Mouse (Mus musculus): ENCODE results near the gene Wbp2.
"Not testable (repeated sequence)": the region's sequence is repeated elsewhere in the genome, so short reads cannot be mapped to it uniquely, and the experiment has no call there.

The Wbp2 gene

DNA sequence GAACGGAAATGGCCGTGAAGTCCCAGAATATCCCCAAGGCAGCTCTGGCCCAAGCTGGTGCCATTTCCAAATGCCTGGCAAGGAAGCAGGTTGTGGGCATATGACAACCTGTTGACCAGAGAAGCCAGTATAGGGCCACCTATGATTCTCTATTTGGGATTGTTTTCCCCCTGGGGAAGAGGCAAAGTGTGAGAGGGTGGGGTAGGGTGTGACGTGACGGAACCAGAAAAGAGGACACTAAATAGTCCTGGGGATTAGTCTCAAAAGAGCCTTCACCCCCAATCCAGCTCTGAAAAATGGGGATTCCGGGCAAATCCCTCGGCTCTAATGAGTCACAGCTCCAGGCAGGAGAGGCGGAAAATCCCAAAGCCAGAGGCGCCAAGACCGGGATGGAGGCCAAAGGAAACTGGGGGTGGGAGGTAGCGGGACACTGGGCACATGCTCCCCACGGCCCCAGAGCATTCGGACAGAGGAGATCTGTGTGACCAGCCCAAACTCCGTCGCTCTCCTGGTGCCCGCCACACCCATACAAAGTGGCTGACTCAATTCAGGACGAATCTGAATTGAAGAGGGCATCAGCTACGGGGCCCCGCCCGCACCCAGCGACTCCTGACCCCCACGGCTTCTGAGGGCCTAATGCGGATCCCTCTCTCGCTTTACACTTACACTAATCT, 21.8 kb upstream of the Wbp2 start:
- no peak for DNase-seq

GRCm38 (mm10) chr11:116107777-116108285, 21.0 kb upstream of the Wbp2 start:
- no peak for DNase-seq

GRCm38 (mm10) chr11:116106963-116107776, 20.4 kb upstream of the Wbp2 start:
- no peak for DNase-seq

- no peak for DNase-seq
These were observed 19.6 kb upstream of the Wbp2 start for GRCm38 (mm10) chr11:116106154-116106962.

- DNase-seq: no peak
These were observed 18.3 kb upstream of the Wbp2 start for GRCm38 (mm10) chr11:116105065-116105464.

DNA sequence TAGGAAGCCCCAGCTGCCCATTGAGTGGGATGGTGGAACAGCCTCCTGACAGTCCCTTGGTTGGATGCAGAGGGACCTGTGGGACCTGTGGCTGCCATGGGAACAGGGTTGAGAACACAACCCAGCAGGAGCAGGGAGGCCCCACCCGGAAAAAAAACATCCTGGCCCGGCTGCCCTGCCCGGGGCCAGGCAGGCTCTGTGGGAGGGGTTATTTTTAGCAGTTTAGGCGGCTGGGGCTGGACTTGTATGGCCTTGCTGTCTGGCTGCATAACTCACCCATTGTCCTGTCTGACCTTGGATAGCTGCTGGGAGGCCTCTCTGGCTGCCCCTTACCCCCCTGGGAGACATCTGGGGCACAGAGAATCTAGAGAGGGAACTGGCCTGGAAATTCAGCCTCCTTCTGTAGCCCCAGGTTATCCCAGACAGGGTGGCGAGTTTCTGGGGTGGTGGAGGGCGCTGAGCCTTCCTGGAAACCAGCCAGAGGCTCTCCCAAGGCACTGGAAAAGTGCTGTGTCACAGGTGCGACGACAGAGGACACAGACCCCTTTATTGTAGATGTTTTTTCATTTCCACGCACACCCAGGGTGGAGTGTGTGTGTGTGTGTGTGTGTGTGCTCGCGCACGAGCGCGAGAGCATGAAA, 17.3 kb upstream of the Wbp2 start:
- DNase-seq: no peak

DNA sequence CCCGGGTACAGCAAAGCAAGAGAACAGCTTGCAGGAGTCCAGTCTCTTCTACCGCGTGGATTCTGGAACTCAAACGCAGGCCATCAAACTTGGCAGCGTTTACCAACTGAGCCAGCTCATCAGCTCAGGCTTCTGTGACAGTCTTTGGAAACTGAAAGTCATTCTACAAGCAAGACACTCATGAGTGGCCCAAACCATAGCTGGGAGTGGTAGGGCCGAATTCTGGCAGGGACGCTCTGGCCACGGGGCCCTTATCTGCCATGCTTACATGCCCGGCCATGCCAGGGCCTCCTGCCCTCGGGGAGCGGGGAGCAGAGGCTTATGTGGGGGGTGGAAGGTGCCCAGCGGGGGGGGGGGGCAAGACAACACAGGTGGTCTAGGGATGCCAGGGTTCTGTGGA, 16.8 kb upstream of the Wbp2 start:
- no peak for DNase-seq

DNA sequence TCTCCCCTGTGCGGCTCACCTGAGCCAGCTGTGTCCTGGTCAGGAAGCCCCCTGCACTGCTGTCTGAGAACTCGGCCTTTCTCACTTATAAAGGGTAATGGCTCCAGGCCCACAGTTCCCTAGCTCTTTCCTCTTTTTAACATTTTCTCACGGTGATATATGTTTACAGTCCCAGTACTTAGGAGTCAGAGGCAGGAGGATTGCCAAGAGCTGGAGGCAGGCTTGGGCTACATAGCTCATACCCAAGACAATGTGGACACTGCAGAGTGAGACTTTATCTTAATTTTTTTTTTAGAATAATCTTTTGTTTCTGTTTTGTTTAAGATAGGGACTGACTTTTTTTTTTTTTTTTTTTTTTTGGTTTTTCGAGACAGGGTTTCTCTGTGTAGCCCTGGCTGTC, 15.7 kb upstream of the Wbp2 start:
- DNase-seq: no peak

- DNase-seq: no peak
These were observed 15.2 kb upstream of the Wbp2 start for GRCm38 (mm10) chr11:116101931-116102381.

GRCm38 (mm10) chr11:116100839-116101238, 14.0 kb upstream of the Wbp2 start:
- DNase-seq: no peak

DNA sequence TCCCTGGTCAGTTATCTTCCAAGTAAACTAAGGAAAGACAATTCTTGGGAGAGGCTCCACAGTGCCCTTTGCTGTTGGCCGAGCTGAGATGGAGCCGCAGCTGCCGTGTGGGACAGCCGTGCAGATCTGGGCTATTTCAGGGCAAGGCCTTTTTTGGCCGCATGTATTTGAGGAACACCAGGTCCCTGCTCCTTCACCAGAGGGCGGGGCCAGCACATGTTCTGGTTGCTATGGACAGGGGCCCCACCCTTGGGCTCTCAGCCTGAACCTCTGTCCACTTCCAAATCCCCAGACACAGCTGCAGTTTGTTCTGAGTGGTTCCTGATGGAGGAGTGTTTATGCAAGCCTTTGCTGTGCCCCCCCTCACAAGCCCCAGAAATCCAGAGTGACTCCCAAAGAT, 13.6 kb upstream of the Wbp2 start:
- no peak for DNase-seq

GRCm38 (mm10) chr11:116099462-116099861, 12.7 kb upstream of the Wbp2 start:
- no peak for DNase-seq

GRCm38 (mm10) chr11:116098711-116099460, 12.1 kb upstream of the Wbp2 start:
- DNase-seq: no peak

GRCm38 (mm10) chr11:116096213-116097108, 9.7 kb upstream of the Wbp2 start:
- no peak for DNase-seq

- DNase-seq: no peak
These were observed 8.8 kb upstream of the Wbp2 start for GRCm38 (mm10) chr11:116095573-116095972.

GRCm38 (mm10) chr11:116093771-116094565, 7.2 kb upstream of the Wbp2 start:
- no peak for DNase-seq

DNA sequence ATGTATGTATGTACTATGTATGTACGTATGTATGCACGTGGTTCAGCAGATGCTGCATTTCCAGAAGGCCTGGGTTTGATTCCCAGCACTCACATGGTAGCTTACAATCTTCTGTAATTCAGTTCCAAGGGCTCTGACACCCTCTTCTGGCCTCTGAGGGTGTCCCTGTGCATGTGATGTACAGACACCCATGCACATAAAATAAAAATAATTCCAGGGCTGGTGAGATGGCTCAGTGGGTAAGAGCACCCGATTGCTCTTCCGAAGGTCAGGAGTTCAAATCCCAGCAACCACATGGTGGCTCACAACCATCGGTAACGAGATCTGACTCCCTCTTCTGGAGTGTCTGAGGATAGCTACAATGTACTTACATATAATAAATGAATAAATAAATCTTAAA, 6.2 kb upstream of the Wbp2 start:
- DNase-seq: not testable (repeated sequence)

GRCm38 (mm10) chr11:116091591-116091990, 4.8 kb upstream of the Wbp2 start:
- DNase-seq: no peak

- DNase-seq: no peak
These were observed 2.8 kb upstream of the Wbp2 start for GRCm38 (mm10) chr11:116089545-116089944.
